Mouse (Mus musculus): ENCODE data around the gene Ctu1. TPM values are rescaled to one million over a fixed set of nuclear protein-coding genes. Genes with fewer than 3 reads are reported as not detected.
"Not testable (repeated sequence)": the region's sequence is repeated elsewhere in the genome, so short reads cannot be mapped to it uniquely, and the experiment has no call there.

Ctu1 gene
- total RNA-seq (2015): 7.1 and 7.5 TPM in 2 replicates
- 5.4 and 6.1 TPM in 2 replicates for total RNA-seq (2017)

GRCm38 (mm10) chr7:43671809-43672580 is at the start of gene Ctu1:
Ctu1 (plus strand) TSS chr7:43672016.
- ATAC-seq (replicated peaks; ENCODE audit: poor library complexity): peak; percentile 89

- ATAC-seq (replicated peaks; ENCODE audit: poor library complexity): peak; percentile 68
These were observed 48.9 kb upstream of the Ctu1 start for GRCm38 (mm10) chr7:43622927-43623326.

- no peak for ATAC-seq (replicated peaks; ENCODE audit: poor library complexity)
These were observed 48.0 kb upstream of the Ctu1 start for GRCm38 (mm10) chr7:43623819-43624218.

- no peak for ATAC-seq (replicated peaks; ENCODE audit: poor library complexity)
These were observed 46.8 kb upstream of the Ctu1 start for GRCm38 (mm10) chr7:43625065-43625464.

- ATAC-seq (replicated peaks; ENCODE audit: poor library complexity): no peak
These were observed 45.9 kb upstream of the Ctu1 start for GRCm38 (mm10) chr7:43625794-43626422.

- ATAC-seq (replicated peaks; ENCODE audit: poor library complexity): no peak
These were observed 37.9 kb upstream of the Ctu1 start for GRCm38 (mm10) chr7:43633940-43634339.

GRCm38 (mm10) chr7:43634500-43634899 is 37.3 kb upstream of the Ctu1 start, which contains the start of gene Ceacam18:
Ceacam18 (plus strand) TSS chr7:43634707.
- ATAC-seq (replicated peaks; ENCODE audit: poor library complexity): no peak

GRCm38 (mm10) chr7:43636194-43636593 is 35.6 kb upstream of the Ctu1 start:
- ATAC-seq (replicated peaks; ENCODE audit: poor library complexity): peak; percentile 93

GRCm38 (mm10) chr7:43637118-43637517 is 34.7 kb upstream of the Ctu1 start:
- ATAC-seq (replicated peaks; ENCODE audit: poor library complexity): peak; percentile 71

- peak; percentile 91 for ATAC-seq (replicated peaks; ENCODE audit: poor library complexity)
These were observed 29.2 kb upstream of the Ctu1 start for GRCm38 (mm10) chr7:43642587-43642986.

GRCm38 (mm10) chr7:43643046-43643652 is 28.7 kb upstream of the Ctu1 start:
- ATAC-seq (replicated peaks; ENCODE audit: poor library complexity): peak; percentile 53

- no peak for ATAC-seq (replicated peaks; ENCODE audit: poor library complexity)
These were observed 19.1 kb upstream of the Ctu1 start for GRCm38 (mm10) chr7:43652683-43653082.

GRCm38 (mm10) chr7:43654519-43654918 is 17.3 kb upstream of the Ctu1 start:
- peak; percentile 89 for ATAC-seq (replicated peaks; ENCODE audit: poor library complexity)

GRCm38 (mm10) chr7:43656232-43656631 is 15.6 kb upstream of the Ctu1 start:
- peak; percentile 43 for ATAC-seq (replicated peaks; ENCODE audit: poor library complexity)

GRCm38 (mm10) chr7:43660002-43660401 is 11.8 kb upstream of the Ctu1 start, which contains the start of gene Siglece:
Siglece (minus strand) TSS chr7:43660161.
- ATAC-seq (replicated peaks; ENCODE audit: poor library complexity): peak; percentile 63

GRCm38 (mm10) chr7:43662804-43663203 is 9.0 kb upstream of the Ctu1 start:
- peak; percentile 56 for ATAC-seq (replicated peaks; ENCODE audit: poor library complexity)

- ATAC-seq (replicated peaks; ENCODE audit: poor library complexity): not testable (repeated sequence)
These were observed 4.6 kb upstream of the Ctu1 start for GRCm38 (mm10) chr7:43667221-43667620.

- ATAC-seq (replicated peaks; ENCODE audit: poor library complexity): peak; percentile 32
These were observed 3.2 kb upstream of the Ctu1 start for GRCm38 (mm10) chr7:43668582-43668981.

GRCm38 (mm10) chr7:43671064-43671808 is 580 bp upstream of the Ctu1 start:
- no peak for ATAC-seq (replicated peaks; ENCODE audit: poor library complexity)

- no peak for ATAC-seq (replicated peaks; ENCODE audit: poor library complexity)
These were observed 905 bp downstream of the Ctu1 start for GRCm38 (mm10) chr7:43672581-43673260.
